Mouse (Mus musculus) erythroblast, adult 5-6 weeks (primary cell): Measurements from ENCODE around the gene Esrrg. TPM values are rescaled to one million over a fixed set of nuclear protein-coding genes. Genes with fewer than 3 reads are reported as not detected.

Source experiments
- ATAC-seq: replicated peaks from 2 replicates; pipeline ENCODE4 v1.8.0; 2016; ENCODE audit warnings: moderate number of reproducible peaks, mild to moderate bottlenecking, moderate TSS enrichment, inconsistent platforms; ENCODE audit not compliant: poor library complexity, low FRiP score, severe bottlenecking
- total RNA-seq, 2 experiments: library from RNA; stranded (forward) in 1 of 2; stranded (reverse) in 1 of 2; fragments of 150-400 nt in 1 of 2; fragments of 200-764, 138-1000 nt in 1 of 2; gene quantifications; 2 replicates each; pipeline versions ENCODE4 v1.2.3 to v1.2.4; 2015 to 2017; ENCODE audit warnings: low replicate concordance in 2 of 2

Esrrg gene
- total RNA-seq, 2 experiments from 2014 or later: not detected

- ATAC-seq: no peak
Observed at GRCm38 (mm10) chr1:188159108-188159507, 550.5 kb downstream of the Esrrg start.

- ATAC-seq: no peak
Observed at GRCm38 (mm10) chr1:188163058-188163457, 554.5 kb downstream of the Esrrg start.

- no peak for ATAC-seq
Observed at GRCm38 (mm10) chr1:188164251-188164650, 555.7 kb downstream of the Esrrg start.

GRCm38 (mm10) chr1:188173859-188174258 lies 565.3 kb downstream of the Esrrg start:
- no peak for ATAC-seq

GRCm38 (mm10) chr1:188182951-188183350 lies 574.4 kb downstream of the Esrrg start:
- ATAC-seq: no peak

- no peak for ATAC-seq
Observed at GRCm38 (mm10) chr1:188186440-188187117, 578.0 kb downstream of the Esrrg start.

GRCm38 (mm10) chr1:188192971-188193370 lies 584.4 kb downstream of the Esrrg start:
- no peak for ATAC-seq

- ATAC-seq: no peak
Observed at GRCm38 (mm10) chr1:188207421-188207820, 598.8 kb downstream of the Esrrg start.

GRCm38 (mm10) chr1:188209025-188209424 lies 600.4 kb downstream of the Esrrg start:
- ATAC-seq: no peak

GRCm38 (mm10) chr1:188214885-188215611 lies 606.5 kb downstream of the Esrrg start:
- ATAC-seq: no peak

GRCm38 (mm10) chr1:188221226-188221792 lies 612.7 kb downstream of the Esrrg start:
- no peak for ATAC-seq

GRCm38 (mm10) chr1:188233036-188233724 lies 624.6 kb downstream of the Esrrg start:
- no peak for ATAC-seq

GRCm38 (mm10) chr1:188238636-188239035 lies 630.0 kb downstream of the Esrrg start:
- no peak for ATAC-seq

GRCm38 (mm10) chr1:188241766-188242165 lies 633.2 kb downstream of the Esrrg start:
- no peak for ATAC-seq

- ATAC-seq: no peak
Observed at GRCm38 (mm10) chr1:188257500-188257899, 648.9 kb downstream of the Esrrg start.

- ATAC-seq: no peak
Observed at GRCm38 (mm10) chr1:188260259-188261107, 651.9 kb downstream of the Esrrg start.

GRCm38 (mm10) chr1:188261903-188262682 lies 653.5 kb downstream of the Esrrg start, which contains the start of gene Ush2a:
Gene Ush2a (plus strand): TSS chr1:188262023.
- no peak for ATAC-seq
